Mouse (Mus musculus) kidney, adult 8-10 months (tissue): ENCODE data around the gene Ubxn1.
"Not testable (repeated sequence)": the region's sequence is repeated elsewhere in the genome, so short reads cannot be mapped to it uniquely, and the experiment has no call there.

Experiments used
- DNase-seq, 2 experiments: peaks; one replicate each; pipeline ENCODE4 v3.0.0; 2022

The Ubxn1 gene

GRCm38 (mm10) chr19:8871267-8872186 lies at the start of gene Ubxn1:
Gene Ubxn1 (plus strand): TSS chr19:8871496.
- DNase-seq, result peak; percentile 98

GRCm38 (mm10) chr19:8822696-8823095 lies 48.6 kb upstream of the Ubxn1 start:
- no peak for DNase-seq

- DNase-seq, result no peak
Measured at GRCm38 (mm10) chr19:8829660-8830059, 41.6 kb upstream of the Ubxn1 start, which contains the start of gene AC129217.1. Gene AC129217.1 (plus strand): TSS chr19:8829773.

- no peak for DNase-seq
Measured at GRCm38 (mm10) chr19:8830664-8831063, 40.6 kb upstream of the Ubxn1 start.

- no peak for DNase-seq
Measured at GRCm38 (mm10) chr19:8831262-8831661, 40.0 kb upstream of the Ubxn1 start.

GRCm38 (mm10) chr19:8832971-8833370 lies 38.3 kb upstream of the Ubxn1 start:
- no peak for DNase-seq

- not testable (repeated sequence) for DNase-seq
Measured at GRCm38 (mm10) chr19:8836327-8836726, 35.0 kb upstream of the Ubxn1 start.

GRCm38 (mm10) chr19:8837251-8837791 lies 34.0 kb upstream of the Ubxn1 start, which contains the start of gene Bscl2:
Gene Bscl2 (plus strand): TSS chr19:8837467.
- peak; percentile 73 to 86 for DNase-seq

- peak; percentile 73 to 76 for DNase-seq
Measured at GRCm38 (mm10) chr19:8838041-8838730, 33.1 kb upstream of the Ubxn1 start.

GRCm38 (mm10) chr19:8839103-8839907 lies 32.0 kb upstream of the Ubxn1 start, which contains the start of gene Gng3:
Gene Gng3 (minus strand): TSS chr19:8839194.
- DNase-seq, result no peak

GRCm38 (mm10) chr19:8839908-8840791 lies 31.1 kb upstream of the Ubxn1 start:
- peak; percentile 79 to 86 for DNase-seq

GRCm38 (mm10) chr19:8841012-8841411 lies 30.3 kb upstream of the Ubxn1 start:
- no peak for DNase-seq

- no peak for DNase-seq
Measured at GRCm38 (mm10) chr19:8842961-8843360, 28.3 kb upstream of the Ubxn1 start.

- peak; percentile 60 to 78 for DNase-seq
Measured at GRCm38 (mm10) chr19:8844371-8845129, 26.7 kb upstream of the Ubxn1 start.

- DNase-seq, result no peak
Measured at GRCm38 (mm10) chr19:8848356-8848755, 22.9 kb upstream of the Ubxn1 start.

GRCm38 (mm10) chr19:8850402-8850901 lies 20.8 kb upstream of the Ubxn1 start, which contains the start of gene Lrrn4cl:
Gene Lrrn4cl (plus strand): TSS chr19:8850768.
- DNase-seq, result no peak

GRCm38 (mm10) chr19:8851639-8852038 lies 19.7 kb upstream of the Ubxn1 start:
- no peak for DNase-seq

GRCm38 (mm10) chr19:8852236-8852928 lies 18.9 kb upstream of the Ubxn1 start:
- no peak for DNase-seq

- DNase-seq, result no peak
Measured at GRCm38 (mm10) chr19:8853117-8853516, 18.2 kb upstream of the Ubxn1 start.

- peak; percentile 52 to 64 for DNase-seq
Measured at GRCm38 (mm10) chr19:8857689-8858088, 13.6 kb upstream of the Ubxn1 start.
